Mouse (Mus musculus): ENCODE measurements at regions not wholly inside any gene's neighbourhood (a gene's known extent, or its start where the extent isn't known, plus 50 kb on each side); places are given as distances from the start of the nearest gene placed in this dataset.

DNA sequence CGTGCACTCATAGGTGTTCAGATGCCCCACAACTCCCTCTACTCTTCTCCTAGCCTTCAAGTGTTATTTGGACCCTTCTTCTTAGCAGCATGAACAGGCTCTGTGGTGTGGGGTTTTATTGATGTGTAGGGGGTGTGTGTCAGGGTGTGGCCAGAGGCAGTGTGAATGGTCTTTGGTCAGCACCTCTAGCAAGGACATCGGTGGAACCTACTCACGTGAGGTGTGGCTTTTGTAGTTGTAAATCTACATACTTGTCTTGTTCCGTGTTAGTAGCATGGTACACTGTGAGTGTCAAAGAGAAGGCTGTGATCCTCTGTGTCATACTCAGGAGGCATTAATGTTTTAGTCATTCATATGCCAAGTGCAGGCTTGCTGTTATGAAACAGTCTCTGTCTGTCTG is 164.2 kb downstream of the Bcl11a start:
- H3K9me3 ChIP-seq (ENCODE audit: low read length) = no peaks in the 10 kb centered on the region
- H3K9ac ChIP-seq (replicated peaks; ENCODE audit: low read length, poor library complexity, severe bottlenecking) = no peak overlapping the region
- ATAC-seq (ENCODE audit: low FRiP score) (no peak), DNase-seq (ENCODE audit: low spot score) (no peak)
- no peaks in the 10 kb centered on the region for H3K4me1 ChIP-seq (ENCODE audit: insufficient read depth, low read length)
- TF ChIP-seq CTCF (IDR thresholded peaks at IDR 0.05) = no peak
- H3K27ac ChIP-seq (ENCODE audit: low read depth, low read length) = no peak overlapping the region
- H3K4me3 ChIP-seq (ENCODE audit: low read depth, low read length) = no peak overlapping the region
- H3K27me3 ChIP-seq (ENCODE audit: insufficient read depth, low read length) = no peaks in the 10 kb centered on the region
- no peaks in the 10 kb centered on the region for H3K36me3 ChIP-seq (ENCODE audit: insufficient read depth, low read length)
- WGBS = 86% methylated on average over 4 of the region's 4 CpGs
- no peak overlapping the region for H3K4me2 ChIP-seq (ENCODE audit: low read depth, low read length, poor library complexity, severe bottlenecking)

DNA sequence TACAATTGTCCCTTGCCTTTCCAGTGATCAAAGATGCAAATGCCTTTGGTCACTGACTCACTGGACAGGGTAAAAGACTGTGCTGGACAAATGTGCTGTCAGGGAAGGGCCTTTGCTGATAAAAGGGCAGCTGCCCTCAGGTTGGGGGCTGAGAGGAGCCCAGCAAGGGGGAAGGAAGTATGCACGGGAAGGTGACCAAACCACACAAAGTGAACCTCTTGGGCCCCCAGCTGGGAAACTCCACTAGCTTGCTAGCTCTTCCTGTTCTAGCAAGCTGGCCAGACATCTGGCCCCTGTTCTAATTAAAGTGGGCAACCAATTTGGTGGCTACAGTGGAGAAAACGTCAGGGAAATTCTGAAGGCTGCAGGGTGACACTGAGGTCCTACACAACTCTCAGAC is 165.0 kb downstream of the Bcl11a start:
- H3K9ac ChIP-seq (replicated peaks; ENCODE audit: low read length, poor library complexity, severe bottlenecking) = no peak overlapping the region
- no peak overlapping the region for H3K27ac ChIP-seq (ENCODE audit: low read depth, low read length)
- H3K4me3 ChIP-seq (ENCODE audit: low read depth, low read length) = no peak overlapping the region
- WGBS = 38% methylated on average over 2 of the region's 2 CpGs
- ATAC-seq (ENCODE audit: low FRiP score) (no peak), DNase-seq (ENCODE audit: low spot score) (no peak)
- no peaks in the 10 kb centered on the region for H3K4me1 ChIP-seq (ENCODE audit: insufficient read depth, low read length)
- no peaks in the 10 kb centered on the region for H3K27me3 ChIP-seq (ENCODE audit: insufficient read depth, low read length)
- no peak for TF ChIP-seq CTCF (IDR thresholded peaks at IDR 0.05)
- H3K36me3 ChIP-seq (ENCODE audit: insufficient read depth, low read length) = no peaks in the 10 kb centered on the region
- no peak overlapping the region for H3K4me2 ChIP-seq (ENCODE audit: low read depth, low read length, poor library complexity, severe bottlenecking)
- H3K9me3 ChIP-seq (ENCODE audit: low read length) = no peaks in the 10 kb centered on the region

DNA sequence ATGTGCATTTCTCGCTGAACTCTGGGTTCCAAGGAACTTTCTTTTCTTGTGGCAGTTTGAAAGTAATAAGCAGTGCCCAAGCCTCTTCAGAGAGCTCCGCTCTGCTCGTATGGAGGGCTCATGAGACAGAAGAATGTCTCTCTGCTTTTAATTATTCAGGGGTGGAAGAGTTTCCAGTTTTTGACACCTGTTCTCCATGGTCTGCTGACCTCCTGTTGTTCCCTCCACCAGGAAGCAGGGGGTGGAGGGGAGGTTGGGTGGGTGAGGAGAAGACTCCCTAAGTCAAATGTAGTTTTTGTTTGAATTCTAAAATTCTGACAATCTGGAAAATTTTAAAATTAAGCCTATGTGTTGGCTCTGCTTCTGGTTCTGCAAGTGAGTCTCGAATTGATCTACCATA is 167.5 kb downstream of the Bcl11a start:
- ATAC-seq (ENCODE audit: low FRiP score) = no peak

DNA sequence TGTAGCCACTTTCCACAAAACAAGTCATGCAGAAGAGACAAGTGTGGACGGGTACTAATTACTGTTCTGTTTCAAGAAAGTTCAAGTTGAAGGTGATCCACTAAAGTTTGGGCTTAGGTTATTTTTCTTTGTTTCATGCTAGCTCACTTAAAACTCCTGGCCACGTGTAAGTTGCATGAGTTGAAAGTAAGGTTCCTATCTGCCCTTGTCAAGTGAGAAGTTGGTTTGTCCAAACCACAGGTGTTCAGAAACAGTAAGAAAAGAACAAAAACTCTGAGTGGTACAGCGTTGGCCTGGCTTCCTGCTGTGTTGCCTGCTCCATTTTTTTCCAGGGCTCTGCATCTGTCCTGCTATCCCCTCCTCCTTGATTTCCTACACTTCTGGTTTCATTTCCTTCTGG is 168.5 kb downstream of the Bcl11a start:
- Histone ChIP-seq H3K9ac (replicated peaks; ENCODE audit: low read length, poor library complexity, severe bottlenecking) (no peak overlapping the region), H3K4me1 (ENCODE audit: insufficient read depth, low read length) (no peaks in the 10 kb centered on the region), H3K27me3 (ENCODE audit: insufficient read depth, low read length) (no peaks in the 10 kb centered on the region), H3K27ac (ENCODE audit: low read depth, low read length) (no peak overlapping the region), H3K9me3 (ENCODE audit: low read length) (no peaks in the 10 kb centered on the region), H3K4me2 (ENCODE audit: low read depth, low read length, poor library complexity, severe bottlenecking) (no peak overlapping the region), H3K36me3 (ENCODE audit: insufficient read depth, low read length) (no peaks in the 10 kb centered on the region), H3K4me3 (ENCODE audit: low read depth, low read length) (no peak overlapping the region)
- DNase-seq (ENCODE audit: low spot score) = no peak
- WGBS = 79% methylated on average over 3 of the region's 3 CpGs
- ATAC-seq (ENCODE audit: low FRiP score) = no peak
- no peak for TF ChIP-seq CTCF (IDR thresholded peaks at IDR 0.05)

More for the DNA sequence above, 167.5 kb downstream of the Bcl11a start:
- no peak overlapping the region for H3K27ac ChIP-seq (ENCODE audit: low read depth, low read length)
- no peaks in the 10 kb centered on the region for H3K27me3 ChIP-seq (ENCODE audit: insufficient read depth, low read length)
- H3K4me3 ChIP-seq (ENCODE audit: low read depth, low read length) = no peak overlapping the region
- no peak for TF ChIP-seq CTCF (IDR thresholded peaks at IDR 0.05)
- DNase-seq (ENCODE audit: low spot score) = no peak
- no peaks in the 10 kb centered on the region for H3K36me3 ChIP-seq (ENCODE audit: insufficient read depth, low read length)
- no peak overlapping the region for H3K4me2 ChIP-seq (ENCODE audit: low read depth, low read length, poor library complexity, severe bottlenecking)
- 86% methylated on average over 4 of the region's 4 CpGs for WGBS
- H3K4me1 ChIP-seq (ENCODE audit: insufficient read depth, low read length) = no peaks in the 10 kb centered on the region
- H3K9me3 ChIP-seq (ENCODE audit: low read length) = no peaks in the 10 kb centered on the region
- H3K9ac ChIP-seq (replicated peaks; ENCODE audit: low read length, poor library complexity, severe bottlenecking) = no peak overlapping the region

DNA sequence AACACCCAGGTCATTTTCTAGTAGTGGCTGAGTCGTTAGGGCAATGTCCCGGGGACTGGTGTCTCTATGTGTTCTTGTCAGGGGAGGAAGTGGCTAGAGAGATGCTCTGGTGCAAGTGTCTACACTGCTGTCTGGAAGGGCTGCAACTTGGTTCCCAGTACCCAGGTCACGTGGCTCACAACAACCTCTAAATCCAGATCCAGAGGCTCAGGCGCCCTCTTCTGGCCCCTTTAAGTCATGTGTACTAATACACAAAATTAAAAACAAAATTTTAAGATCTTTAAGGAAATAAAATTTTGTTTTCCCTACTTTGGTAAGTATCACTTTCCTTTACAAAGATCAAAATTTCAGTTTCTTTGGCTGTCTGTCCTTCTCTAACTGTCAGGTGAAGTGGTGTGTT is 169.4 kb downstream of the Bcl11a start:
- H3K9me3 ChIP-seq (ENCODE audit: low read length) = no peaks in the 10 kb centered on the region
- DNase-seq (ENCODE audit: low spot score) = no peak
- WGBS = 93% methylated on average over 4 of the region's 4 CpGs
- no peaks in the 10 kb centered on the region for H3K4me1 ChIP-seq (ENCODE audit: insufficient read depth, low read length)
- H3K4me2 ChIP-seq (ENCODE audit: low read depth, low read length, poor library complexity, severe bottlenecking) = no peak overlapping the region
- no peak overlapping the region for H3K4me3 ChIP-seq (ENCODE audit: low read depth, low read length)
- H3K27me3 ChIP-seq (ENCODE audit: insufficient read depth, low read length) = no peaks in the 10 kb centered on the region
- ATAC-seq (ENCODE audit: low FRiP score) = no peak
- no peak for TF ChIP-seq CTCF (IDR thresholded peaks at IDR 0.05)
- H3K9ac ChIP-seq (replicated peaks; ENCODE audit: low read length, poor library complexity, severe bottlenecking) = no peak overlapping the region
- no peak overlapping the region for H3K27ac ChIP-seq (ENCODE audit: low read depth, low read length)
- no peaks in the 10 kb centered on the region for H3K36me3 ChIP-seq (ENCODE audit: insufficient read depth, low read length)

DNA sequence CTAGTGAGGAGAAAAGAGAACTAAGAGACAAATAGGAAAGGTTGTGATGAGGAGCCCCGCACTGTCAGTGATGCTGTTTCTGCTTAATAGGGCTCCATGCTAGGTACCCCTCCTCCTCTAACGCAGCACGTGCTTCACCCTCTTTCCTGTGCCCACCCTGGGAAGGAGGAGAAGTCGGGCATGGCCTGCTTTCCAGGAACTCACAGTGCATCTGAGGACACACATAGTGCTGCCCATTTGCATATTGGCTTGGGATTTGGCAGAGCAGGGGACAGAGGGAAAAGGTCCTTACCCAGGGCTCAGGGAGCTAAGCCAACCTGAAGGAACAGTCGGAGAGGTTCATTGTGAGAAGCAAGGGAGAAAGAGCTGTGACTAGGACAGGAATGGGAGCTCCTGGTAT is 173.7 kb downstream of the Bcl11a start:
- H3K4me1 ChIP-seq (ENCODE audit: insufficient read depth, low read length) = no peaks in the 10 kb centered on the region
- no peak overlapping the region for H3K4me2 ChIP-seq (ENCODE audit: low read depth, low read length, poor library complexity, severe bottlenecking)
- no peak overlapping the region for H3K27ac ChIP-seq (ENCODE audit: low read depth, low read length)
- no peak; the same call in 1 of the 2 replicates for ATAC-seq (ENCODE audit: low FRiP score)
- WGBS = 33% methylated on average over 5 of the region's 5 CpGs
- no peaks in the 10 kb centered on the region for H3K36me3 ChIP-seq (ENCODE audit: insufficient read depth, low read length)
- TF ChIP-seq CTCF (IDR thresholded peaks at IDR 0.05) = no peak
- H3K9ac ChIP-seq (replicated peaks; ENCODE audit: low read length, poor library complexity, severe bottlenecking) = no peak overlapping the region
- no peak for DNase-seq (ENCODE audit: low spot score)
- no peaks in the 10 kb centered on the region for H3K27me3 ChIP-seq (ENCODE audit: insufficient read depth, low read length)
- H3K9me3 ChIP-seq (ENCODE audit: low read length) = no peaks in the 10 kb centered on the region
- no peak overlapping the region for H3K4me3 ChIP-seq (ENCODE audit: low read depth, low read length)
